ENCODE assay signal across 8 mouse cellular contexts in the genomic region with DNA sequence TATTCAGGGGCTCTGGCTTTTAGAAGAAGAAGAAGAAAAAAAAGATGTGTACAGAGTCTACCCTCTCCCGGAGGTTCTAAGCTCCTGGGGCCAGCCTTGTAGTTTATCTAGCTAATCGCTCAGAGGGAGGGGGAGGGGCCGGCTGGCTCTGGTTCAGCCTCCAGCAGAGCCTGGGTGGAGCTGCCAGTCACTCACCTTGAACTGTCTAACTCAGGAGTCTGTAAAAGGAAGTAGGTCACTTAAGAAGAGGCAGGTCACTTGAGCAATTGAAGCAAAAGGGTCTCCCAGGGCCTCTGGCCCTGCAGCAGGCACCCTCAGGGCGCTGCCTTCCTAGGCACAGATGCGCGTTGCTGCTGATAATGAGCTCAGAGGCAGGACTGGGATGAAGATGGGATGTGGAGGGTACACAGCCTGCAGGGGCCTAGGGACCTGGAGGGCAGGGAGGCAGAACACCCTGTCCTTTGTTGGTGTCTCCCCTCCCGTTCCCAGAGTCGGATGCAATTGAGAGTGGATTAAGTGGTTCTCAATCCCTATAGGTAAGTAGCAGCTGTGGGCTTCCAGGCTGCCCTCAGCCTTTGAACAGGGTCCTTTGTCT. TPM values are rescaled to one million over a fixed set of nuclear protein-coding genes. Genes with fewer than 3 reads are reported as not detected.
DNase-seq lines count a peak whose midpoint lies in the region; ATAC-seq lines count a peak whose summit lies in the region.
"Had no signal": no experiment of that assay in that cellular context is flagged by ENCODE, and none has a peak within 500 bp of the region (broad histone marks: within the 10 kb centered on the region; RNA-seq: fewer than 3 reads in every experiment).

No protein-coding gene starts in this region.

- no peaks in the 10 kb centered on the region for H3K36me3 ChIP-seq in hindbrain, embryonic 14.5 days (replicated peaks; ENCODE audit: control insufficient read depth, insufficient read depth)

- H3K27ac ChIP-seq in hindbrain, embryonic 14.5 days, result 0 out of 2 replicates have a peak overlapping the region, but pooled peaks have one; percentile 28
- H3K27ac ChIP-seq: heart, embryonic 13.5 days had no signal

- H3K4me2 ChIP-seq in hindbrain, embryonic 14.5 days (replicated peaks), result no peak overlapping the region
- H3K4me2 ChIP-seq: heart, embryonic 13.5 days had no signal

- no peaks in the 10 kb centered on the region for H3K9me3 ChIP-seq in hindbrain, embryonic 14.5 days (ENCODE audit: control insufficient read depth, low read length)
- H3K9me3 ChIP-seq: heart, embryonic 13.5 days had no signal

- peaks cover 29% of the 10 kb centered on the region for H3K4me1 ChIP-seq in hindbrain, embryonic 14.5 days (replicated peaks; ENCODE audit: control insufficient read depth, insufficient read depth, low read length)

- intact Hi-C loops in gastrocnemius, postnatal 36 days (cut with DNase I), result no loop called here

- peak; percentile 49 for DNase-seq in ovary, postnatal 36 days (ENCODE audit: low spot score)
- DNase-seq in ovary, adult 18-20 months (ENCODE audit: low spot score), result no peak
- DNase-seq in hindbrain, embryonic 14.5 days (ENCODE audit: low spot score), result no peak
- DNase-seq in lung, adult 18-20 months, result peak; percentile 68 to 80
- DNase-seq in yolk sac, embryonic 10.5 days (ENCODE audit: low spot score), result peak; percentile 43
- no peak for DNase-seq in heart, adult 18-20 months
- no peak for DNase-seq in gastrocnemius, postnatal 36 days

- H3K27me3 ChIP-seq in hindbrain, embryonic 14.5 days (ENCODE audit: control insufficient read depth, insufficient read depth, low read length), result no peaks in the 10 kb centered on the region

- ATAC-seq in hindbrain, embryonic 14.5 days (ENCODE audit: low FRiP score), result no peak

- no peak overlapping the region for H3K4me3 ChIP-seq in hindbrain, embryonic 14.5 days (replicated peaks; ENCODE audit: low read length)
- H3K4me3 ChIP-seq: heart, embryonic 13.5 days had no signal

- 26% methylated on average over 8 of the region's 8 CpGs for WGBS in hindbrain, embryonic 14.5 days

- no peak overlapping the region for H3K9ac ChIP-seq in hindbrain, embryonic 14.5 days
- H3K9ac ChIP-seq: heart, embryonic 13.5 days had no signal

RNA-seq across cellular contexts. Expression of a gene that starts 18.7 kb away (rescaled TPM):
- polyA plus RNA-seq in hindbrain, embryonic 14.5 days (2014; fragmentation: Nextera tagmentation; extraction: Ambion mirVana), result 147 and 154 TPM in 2 replicates
- 10 to 100 TPM; 96.1 to 96.2 TPM for total RNA-seq in heart, adult 18-20 months (2021)
- total RNA-seq in gastrocnemius, postnatal 36 days (2021), result 10 to 100 TPM; 23.6 to 28.3 TPM

RNA-seq across cellular contexts. Expression of a gene that starts 49.5 kb away (rescaled TPM):
- 99.0 and 100 TPM in 2 replicates for polyA plus RNA-seq in hindbrain, embryonic 14.5 days (2014; fragmentation: Nextera tagmentation; extraction: Ambion mirVana)
- total RNA-seq in heart, adult 18-20 months (2021), result 10 to 100 TPM; 24.2 to 25.1 TPM
- total RNA-seq in gastrocnemius, postnatal 36 days (2021), result 10 to 100 TPM; 22.7 to 24.4 TPM

Comparison
In these comparisons a context has a peak if more than half of its experiments do, and no peak if none do; other contexts are left out.
1. DNase-seq: peak in ovary, postnatal 36 days (single experiment), lung, adult 18-20 months (2 of 2) and yolk sac, embryonic 10.5 days (single experiment); none in ovary, adult 18-20 months (single experiment), hindbrain, embryonic 14.5 days (single experiment), heart, adult 18-20 months (0 of 2) and gastrocnemius, postnatal 36 days (0 of 2).